Mouse (Mus musculus) hindbrain, postnatal 0 days (tissue): Measurements from ENCODE around the gene Thnsl1. TPM values are rescaled to one million over a fixed set of nuclear protein-coding genes. Genes with fewer than 3 reads are reported as not detected.

Experiments used
- ATAC-seq: fragments of 200-750 bp; cut with Nextera tagmentation; 2 replicates; pipeline ENCODE4 v1.8.0; 2017; ENCODE audit warnings: mild to moderate bottlenecking, moderate TSS enrichment, moderate library complexity
- DNase-seq: peaks from one replicate; pipeline ENCODE4 v3.0.0-alpha.2; 2015; ENCODE audit warnings: low spot score
- H3K27ac ChIP-seq: fragments of 300-500 bp; sonication (generic); 2 replicates; pipeline ENCODE4 v1.5.1; 2014; ENCODE audit warnings: mild to moderate bottlenecking
- H3K27me3 ChIP-seq: fragments of 300-500 bp; sonication (generic); 2 replicates; pipeline ENCODE4 v1.6.1; 2014; ENCODE audit warnings: low read length, mixed read lengths; ENCODE audit not compliant: insufficient read depth
- H3K36me3 ChIP-seq: fragments of 300-500 bp; sonication (generic); 2 replicates; pipeline ENCODE4 v1.6.1; 2014; ENCODE audit warnings: low read length, mixed read lengths; ENCODE audit not compliant: insufficient read depth
- H3K4me1 ChIP-seq: fragments of 300-500 bp; sonication (generic); 2 replicates; pipeline ENCODE4 v1.6.1; 2014; ENCODE audit warnings: antibody characterized with exemption, low read length, mixed read lengths; ENCODE audit not compliant: insufficient read depth
- H3K4me2 ChIP-seq: fragments of 300-500 bp; sonication (generic); 2 replicates; pipeline ENCODE4 v1.6.1; 2014; ENCODE audit warnings: low read depth, mild to moderate bottlenecking, low read length, moderate library complexity, mixed read lengths
- H3K4me3 ChIP-seq: fragments of 300-500 bp; sonication (generic); 2 replicates; pipeline ENCODE4 v1.5.1; 2014; ENCODE audit warnings: low read length
- H3K9ac ChIP-seq: fragments of 300-500 bp; sonication (generic); replicated peaks from 2 replicates; pipeline ENCODE4 v1.6.1; 2014; ENCODE audit warnings: mild to moderate bottlenecking, low read length, moderate library complexity, mixed read lengths
- H3K9me3 ChIP-seq: fragments of 300-500 bp; sonication (generic); 2 replicates; pipeline ENCODE4 v1.6.1; 2016; ENCODE audit warnings: low read length, mixed read lengths
- CTCF ChIP-seq: IDR thresholded peaks from 2 replicates; pipeline ENCODE4 v1.5.1; 2016; ENCODE audit warnings: antibody characterized with exemption, control low read depth, low read depth
- WGBS: fragments of 180-500 bp; shearing (Covaris S2); extraction: QIAGEN DNeasy Blood & Tissue Kit; methylation state at CpG from one replicate; pipeline ENCODE4 v1.1.7; 2014; 5-methylcytosine and 5-hydroxymethylcytosine counted together
- polyA plus RNA-seq: library from polyadenylated mRNA; unstranded; fragments of >200 nt; fragmentation: Nextera tagmentation; extraction: Ambion mirVana; gene quantifications from 2 replicates; pipeline ENCODE4 v1.2.1, GENCODE M21; 2015
- total RNA-seq: library from RNA; depleted of rRNA; stranded (reverse); fragments of >200 nt; gene quantifications from 2 replicates; pipeline ENCODE4 v1.2.3, GENCODE M21; 2014; rRNA removed

The Thnsl1 gene
- total and polyA plus RNA-seq, 2 experiments from 2014 or later: 15.6 to 16.2 TPM

- Histone ChIP-seq H3K9me3 (no peaks in the 10 kb centered on the region), H3K36me3 (no peaks in the 10 kb centered on the region), H3K4me1 (peaks cover 4% of the 10 kb centered on the region; the same call in 1 of the 2 replicates), H3K4me3 (no peak overlapping the region), H3K27ac (no peak overlapping the region), H3K9ac (no peak overlapping the region), H3K27me3 (no peaks in the 10 kb centered on the region), H3K4me2 (no peak overlapping the region)
- ATAC-seq (no peak), DNase-seq (no peak)
- WGBS: 81% methylated on average over 4 of the region's 4 CpGs
- TF ChIP-seq CTCF: no peak
Observed at GRCm38 (mm10) chr2:21258281-21258680, 52.8 kb downstream of the Thnsl1 start.

GRCm38 (mm10) chr2:21259081-21259480 lies 53.6 kb downstream of the Thnsl1 start:
- Histone ChIP-seq H3K4me1 (peaks cover 4% of the 10 kb centered on the region; the same call in 1 of the 2 replicates), H3K9ac (no peak overlapping the region), H3K27ac (no peak overlapping the region), H3K4me2 (no peak overlapping the region), H3K4me3 (no peak overlapping the region), H3K27me3 (no peaks in the 10 kb centered on the region), H3K36me3 (no peaks in the 10 kb centered on the region), H3K9me3 (no peaks in the 10 kb centered on the region)
- no peak for TF ChIP-seq CTCF
- ATAC-seq (no peak), DNase-seq (no peak)
- 75% methylated on average over 5 of the region's 5 CpGs for WGBS

- H3K9ac ChIP-seq: no peak overlapping the region
- no peaks in the 10 kb centered on the region for H3K9me3 ChIP-seq
- H3K27me3 ChIP-seq: no peaks in the 10 kb centered on the region
- DNase-seq (peak; percentile 23), ATAC-seq (no peak)
- no peak overlapping the region for H3K4me2 ChIP-seq
- WGBS: 36% methylated on average over 4 of the region's 4 CpGs
- no peak for TF ChIP-seq CTCF
- peaks cover 4% of the 10 kb centered on the region; the same call in 1 of the 2 replicates for H3K4me1 ChIP-seq
- H3K27ac ChIP-seq: no peak overlapping the region
- no peak overlapping the region for H3K4me3 ChIP-seq
- H3K36me3 ChIP-seq: no peaks in the 10 kb centered on the region
Observed at GRCm38 (mm10) chr2:21260060-21260459, 54.5 kb downstream of the Thnsl1 start.

- Histone ChIP-seq H3K27me3 (no peaks in the 10 kb centered on the region), H3K27ac (no peak overlapping the region), H3K4me1 (peaks cover 4% of the 10 kb centered on the region; the same call in 1 of the 2 replicates), H3K9ac (no peak overlapping the region), H3K4me3 (no peak overlapping the region), H3K9me3 (no peaks in the 10 kb centered on the region), H3K4me2 (no peak overlapping the region), H3K36me3 (no peaks in the 10 kb centered on the region)
- peak; percentile 98 for TF ChIP-seq CTCF
- peak; percentile 94 for ATAC-seq
- DNase-seq: peak; percentile 92
- 20% methylated on average over 4 of the region's 4 CpGs for WGBS
Observed at GRCm38 (mm10) chr2:21261370-21262006, 56.0 kb downstream of the Thnsl1 start.

GRCm38 (mm10) chr2:21264031-21264430 lies 58.5 kb downstream of the Thnsl1 start:
- ATAC-seq: no peak
- DNase-seq: peak; percentile 35
- Histone ChIP-seq H3K27ac (no peak overlapping the region), H3K4me2 (no peak overlapping the region), H3K36me3 (no peaks in the 10 kb centered on the region), H3K9ac (no peak overlapping the region), H3K4me1 (peaks cover 7% of the 10 kb centered on the region; the same call in 1 of the 2 replicates), H3K9me3 (no peaks in the 10 kb centered on the region), H3K27me3 (no peaks in the 10 kb centered on the region), H3K4me3 (no peak overlapping the region)
- TF ChIP-seq CTCF: no peak
- WGBS: 58% methylated on average over 4 of the region's 4 CpGs

Other genes starting within 250 kb of the Thnsl1 start
- 65.8 and 76.4 TPM in 2 replicates for gene Arhgap21, start 236.8 kb upstream of the Thnsl1 start, total RNA-seq
- 26.6 and 27.7 TPM in 2 replicates for gene Arhgap21, start 236.8 kb upstream of the Thnsl1 start, polyA plus RNA-seq
- 0.68 and 1.8 TPM in 2 replicates for gene Enkur, start 359 bp upstream of the Thnsl1 start, total RNA-seq
- gene Enkur, start 359 bp upstream of the Thnsl1 start, polyA plus RNA-seq: 6.4 and 7.5 TPM in 2 replicates
- gene Gpr158, start 161.8 kb downstream of the Thnsl1 start, total RNA-seq: 19.1 and 22.0 TPM in 2 replicates
- 3.1 and 3.6 TPM in 2 replicates for gene Gpr158, start 161.8 kb downstream of the Thnsl1 start, polyA plus RNA-seq